Mouse (Mus musculus): ENCODE data around the gene Prkg2. TPM values are rescaled to one million over a fixed set of nuclear protein-coding genes. Genes with fewer than 3 reads are reported as not detected.

Prkg2 gene
- total RNA-seq, 2 experiments from 2014 or later: 0.66 to 0.75 TPM

GRCm38 (mm10) chr5:98936650-98937049 is 100.5 kb downstream of the Prkg2 start:
- intact Hi-C loops (cut with DNase I): no loop called here
- DNase-seq: no peak
- H3K4me3 ChIP-seq: no peak overlapping the region
- no peak for TF ChIP-seq CTCF (IDR thresholded peaks at IDR 0.05)
- H3K27ac ChIP-seq: no peak overlapping the region

- intact Hi-C loops (cut with DNase I): no loop called here
Observed at GRCm38 (mm10) chr5:98935930-98936329, 101.2 kb downstream of the Prkg2 start.

GRCm38 (mm10) chr5:98922921-98923320 is 114.2 kb downstream of the Prkg2 start:
- TF ChIP-seq CTCF (IDR thresholded peaks at IDR 0.05): no peak
- Histone ChIP-seq H3K4me3 (no peak overlapping the region), H3K27ac (no peak overlapping the region)
- intact Hi-C loops (cut with DNase I): no loop called here
- DNase-seq: no peak

More at GRCm38 (mm10) chr5:98935930-98936329, 101.2 kb downstream of the Prkg2 start:
- DNase-seq: no peak
- Histone ChIP-seq H3K4me3 (no peak overlapping the region), H3K27ac (no peak overlapping the region)
- TF ChIP-seq CTCF (IDR thresholded peaks at IDR 0.05): no peak

- TF ChIP-seq CTCF (IDR thresholded peaks at IDR 0.05): no peak
- intact Hi-C loops (cut with DNase I): no loop called here
- Histone ChIP-seq H3K27ac (no peak overlapping the region), H3K4me3 (no peak overlapping the region)
- DNase-seq: no peak
Observed at GRCm38 (mm10) chr5:98921608-98922007, 115.5 kb downstream of the Prkg2 start.

- intact Hi-C loops (cut with DNase I): no loop called here
- no peak for DNase-seq
- H3K4me3 ChIP-seq: no peak overlapping the region
- H3K27ac ChIP-seq: no peak overlapping the region
- TF ChIP-seq CTCF (IDR thresholded peaks at IDR 0.05): no peak
Observed at GRCm38 (mm10) chr5:98918716-98919115, 118.4 kb downstream of the Prkg2 start.

GRCm38 (mm10) chr5:98902339-98902738 is 134.8 kb downstream of the Prkg2 start:
- intact Hi-C loops (cut with DNase I): loop anchor here (10.0 kb wide), 1 partner anchor 252 kb away; no protein-coding TSS in a partner anchor
- no peak overlapping the region for H3K27ac ChIP-seq
- no peak for DNase-seq
- TF ChIP-seq CTCF (IDR thresholded peaks at IDR 0.05): peak; percentile 40
- no peak overlapping the region for H3K4me3 ChIP-seq

GRCm38 (mm10) chr5:98900926-98901325 is 136.2 kb downstream of the Prkg2 start:
- Histone ChIP-seq H3K4me3 (no peak overlapping the region), H3K27ac (no peak overlapping the region)
- DNase-seq: no peak
- TF ChIP-seq CTCF (IDR thresholded peaks at IDR 0.05): no peak
- intact Hi-C loops (cut with DNase I): loop anchor here (10.0 kb wide), 1 partner anchor 254 kb away; no protein-coding TSS in a partner anchor

GRCm38 (mm10) chr5:98897946-98898345 is 139.2 kb downstream of the Prkg2 start:
- no peak for DNase-seq
- Histone ChIP-seq H3K27ac (no peak overlapping the region), H3K4me3 (no peak overlapping the region)
- intact Hi-C loops (cut with DNase I): no loop called here
- no peak for TF ChIP-seq CTCF (IDR thresholded peaks at IDR 0.05)

- DNase-seq: no peak
- Histone ChIP-seq H3K27ac (no peak overlapping the region), H3K4me3 (no peak overlapping the region)
- intact Hi-C loops (cut with DNase I): no loop called here
- no peak for TF ChIP-seq CTCF (IDR thresholded peaks at IDR 0.05)
Observed at GRCm38 (mm10) chr5:98894281-98894680, 142.9 kb downstream of the Prkg2 start.

- H3K27ac ChIP-seq: no peak overlapping the region
- H3K4me3 ChIP-seq: no peak overlapping the region
- no peak for TF ChIP-seq CTCF (IDR thresholded peaks at IDR 0.05)
- intact Hi-C loops (cut with DNase I): no loop called here
- DNase-seq: no peak
Observed at GRCm38 (mm10) chr5:98890544-98891050, 146.6 kb downstream of the Prkg2 start.

GRCm38 (mm10) chr5:98882096-98882495 is 155.1 kb downstream of the Prkg2 start:
- H3K4me3 ChIP-seq: no peak overlapping the region
- no peak for DNase-seq
- no peak for TF ChIP-seq CTCF (IDR thresholded peaks at IDR 0.05)
- H3K27ac ChIP-seq: no peak overlapping the region
- intact Hi-C loops (cut with DNase I): no loop called here

Other genes with a start within 250 kb of the Prkg2 start
- gene Bmp3, start 182.9 kb downstream of the Prkg2 start, total RNA-seq (2021): 1 to 10 TPM in 1 of 2 experiments, under 1 TPM in 1; 0.64 to 1.5 TPM

Data from gastrocnemius, adult 2 months (tissue).